Mouse (Mus musculus) cerebellum, adult 2 months (tissue): ENCODE data around the gene Olfr709-ps1. TPM values are rescaled to one million over a fixed set of nuclear protein-coding genes. Genes with fewer than 3 reads are reported as not detected.
"Not testable (repeated sequence)": the region's sequence is repeated elsewhere in the genome, so short reads cannot be mapped to it uniquely, and the experiment has no call there.

ENCODE experiments used
- DNase-seq, 2 experiments: peaks; one replicate each; pipeline ENCODE4 v3.0.0; 2021
- H3K27ac ChIP-seq: fragments of 200-500 bp; 2 replicates; pipeline ENCODE4 v1.5.1; 2012; ENCODE audit warnings: low read length, control low read depth, inconsistent platforms; ENCODE audit not compliant: insufficient read depth
- H3K27me3 ChIP-seq: fragments of 200-500 bp; 2 replicates; pipeline ENCODE4 v1.6.1; 2012; ENCODE audit warnings: inconsistent platforms, mild to moderate bottlenecking, low read length, moderate library complexity; ENCODE audit not compliant: control insufficient read depth, insufficient read depth
- H3K4me1 ChIP-seq: fragments of 200-500 bp; 2 replicates; pipeline ENCODE4 v1.6.1; 2011; ENCODE audit warnings: low read length; ENCODE audit not compliant: control insufficient read depth, insufficient read depth
- H3K4me3 ChIP-seq: fragments of 200-500 bp; replicated peaks from 2 replicates; pipeline ENCODE3; 2011; ENCODE audit warnings: mild to moderate bottlenecking, low read depth, low read length, control low read depth; ENCODE audit not compliant: insufficient read depth
- CTCF ChIP-seq: fragments of 200-500 bp; IDR thresholded peaks from 2 replicates; pipeline ENCODE4 v1.5.1; 2011; ENCODE audit warnings: low read depth, mild to moderate bottlenecking, control low read depth, low read length, moderate library complexity, borderline replicate concordance; ENCODE audit not compliant: insufficient read depth
- POLR2A ChIP-seq: fragments of 200-500 bp; IDR thresholded peaks from 2 replicates; pipeline ENCODE4 v1.6.1; 2011; ENCODE audit warnings: low read length, control low read depth, borderline replicate concordance; ENCODE audit not compliant: insufficient read depth
- whole genome bisulfite sequencing: fragments of 180-500 bp; shearing (Covaris S2); methylation state at CpG from one replicate; pipeline ENCODE4 v1.1.7; 2018; 5-methylcytosine and 5-hydroxymethylcytosine counted together
- polyA plus RNA-seq: library from polyadenylated mRNA; depleted of rRNA; stranded (reverse); fragments of >200 nt; gene quantifications from 2 replicates; pipeline ENCODE4 v1.2.3, GENCODE M21; 2012; rRNA removed

Olfr709-ps1 gene
- not detected in 2 replicates for polyA plus RNA-seq

- no peak for DNase-seq
- Histone ChIP-seq H3K4me1 (no peaks in the 10 kb centered on the region), H3K27ac (no peak within 1 kb of the TSS), H3K4me3 (no peak within 1 kb of the TSS), H3K27me3 (no peaks in the 10 kb centered on the region)
- no peak for TF ChIP-seq CTCF
- TF ChIP-seq POLR2A = no peak
These were observed at the start of gene Olfr709-ps1 for GRCm38 (mm10) chr7:106932119-106932518. Gene Olfr709-ps1 (minus strand): TSS chr7:106932219.

- WGBS = 43% methylated on average over 1 of the region's 1 CpGs
- TF ChIP-seq POLR2A (no peak), CTCF (no peak)
These were observed 43.3 kb upstream of the Olfr709-ps1 start, which contains the start of gene Olfr711 for GRCm38 (mm10) chr7:106975353-106975752. Gene Olfr711 (minus strand): TSS chr7:106975453.

GRCm38 (mm10) chr7:106967503-106967902 is 35.5 kb upstream of the Olfr709-ps1 start:
- DNase-seq, H3K27ac ChIP-seq, H3K4me1 ChIP-seq, H3K27me3 ChIP-seq, H3K4me3 ChIP-seq: not testable (repeated sequence)

More at GRCm38 (mm10) chr7:106975353-106975752, 43.3 kb upstream of the Olfr709-ps1 start, which contains the start of gene Olfr711:
- H3K4me1 ChIP-seq = no peaks in the 10 kb centered on the region
- no peak within 1 kb of the TSS for H3K27ac ChIP-seq
- no peaks in the 10 kb centered on the region for H3K27me3 ChIP-seq
- no peak for DNase-seq
- H3K4me3 ChIP-seq = no peak within 1 kb of the TSS

- no peak for DNase-seq
- WGBS = 83% methylated on average over 1 of the region's 1 CpGs
- Histone ChIP-seq H3K4me3 (no peak within 1 kb of the TSS), H3K27ac (no peak within 1 kb of the TSS), H3K27me3 (no peaks in the 10 kb centered on the region), H3K4me1 (no peaks in the 10 kb centered on the region)
- TF ChIP-seq CTCF (no peak), POLR2A (no peak)
These were observed 31.8 kb upstream of the Olfr709-ps1 start, which contains the start of gene Olfr6 for GRCm38 (mm10) chr7:106963837-106964236. Gene Olfr6 (minus strand): TSS chr7:106963937.

DNA sequence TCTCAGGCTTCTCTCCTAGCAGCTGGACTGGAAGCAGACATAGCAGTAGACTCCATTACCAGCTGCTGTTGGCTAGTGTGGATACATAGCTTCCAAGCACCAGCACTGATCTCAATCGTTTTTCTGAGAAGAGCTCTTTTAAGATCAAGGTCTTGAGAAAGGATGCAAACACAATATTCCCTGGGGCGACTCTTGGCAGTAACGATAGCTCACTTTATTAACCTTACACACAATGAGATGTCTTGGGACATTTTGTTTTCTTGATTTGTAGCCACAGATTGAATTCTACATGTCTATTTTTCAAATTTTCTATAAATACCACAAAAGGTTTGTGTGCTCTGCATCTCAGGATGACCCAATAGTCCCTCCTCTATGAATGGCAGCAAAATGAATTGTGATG is 16.2 kb upstream of the Olfr709-ps1 start, which contains the start of gene Olfr710:
Gene Olfr710, minus strand, starts transcription at position 101 of the 400 bp plus-strand sequence.
- no peak within 1 kb of the TSS for H3K27ac ChIP-seq
- WGBS = 67% methylated on average over 3 of the region's 3 CpGs
- no peaks in the 10 kb centered on the region for H3K4me1 ChIP-seq
- no peak for DNase-seq
- H3K27me3 ChIP-seq = no peaks in the 10 kb centered on the region
- no peak within 1 kb of the TSS for H3K4me3 ChIP-seq
- TF ChIP-seq CTCF (no peak), POLR2A (no peak)

DNA sequence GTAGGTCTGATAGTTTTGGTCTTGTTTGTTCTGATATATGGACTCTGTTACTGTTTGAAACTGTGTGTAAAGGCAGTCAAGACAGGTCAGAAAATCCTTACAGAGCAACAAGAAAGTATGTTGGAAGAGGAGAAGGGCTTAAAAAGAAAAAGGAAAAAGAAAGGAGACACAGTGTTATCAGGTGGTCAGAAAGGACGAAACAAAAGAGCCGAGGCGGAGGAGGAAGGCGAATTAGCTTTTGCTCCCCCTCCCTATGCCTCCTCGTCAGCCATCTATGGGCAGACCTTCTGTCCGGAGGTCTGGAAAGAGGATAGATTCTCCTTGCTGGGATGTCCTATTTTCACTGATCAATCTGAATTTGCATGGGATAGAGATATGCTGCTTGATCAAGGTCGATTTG is 11.1 kb downstream of the Olfr709-ps1 start:
- not testable (repeated sequence) for H3K27ac ChIP-seq, H3K4me3 ChIP-seq, H3K27me3 ChIP-seq, H3K4me1 ChIP-seq, DNase-seq
- 88% methylated on average over 7 of the region's 7 CpGs for WGBS

- WGBS = 59% methylated on average over 2 of the region's 2 CpGs
- Histone ChIP-seq H3K4me1 (no peaks in the 10 kb centered on the region), H3K27ac (no peak within 1 kb of the TSS), H3K4me3 (no peak within 1 kb of the TSS), H3K27me3 (no peaks in the 10 kb centered on the region)
- TF ChIP-seq POLR2A = no peak
- TF ChIP-seq CTCF = no peak
- no peak for DNase-seq
These were observed 24.3 kb downstream of the Olfr709-ps1 start, which contains the start of gene Olfr1532-ps1 for GRCm38 (mm10) chr7:106907676-106908075. Gene Olfr1532-ps1 (plus strand): TSS chr7:106908001.

DNA sequence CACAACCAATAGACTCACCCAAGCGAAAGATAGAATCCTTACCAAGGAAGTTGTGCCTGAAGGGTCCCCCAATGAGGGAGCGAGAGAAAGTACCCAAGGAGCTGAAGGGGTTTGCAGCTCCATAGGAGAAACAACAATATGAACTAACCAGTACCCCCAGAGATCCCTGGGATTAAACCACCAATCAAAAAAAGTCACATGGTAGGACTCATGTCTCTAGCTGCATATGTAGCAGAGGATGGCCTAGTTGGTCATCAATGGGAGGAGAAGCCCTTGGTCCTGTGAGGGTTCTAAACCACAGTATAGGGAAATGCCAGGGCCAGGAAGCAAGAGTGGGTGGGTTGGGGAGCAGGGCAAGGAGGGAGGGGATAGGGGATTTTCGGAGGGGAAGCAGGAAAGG is 30.9 kb downstream of the Olfr709-ps1 start, which contains the start of gene Olfr707:
Gene Olfr707, minus strand, starts transcription at position 101 of the 400 bp plus-strand sequence.
- H3K27me3 ChIP-seq, H3K27ac ChIP-seq, H3K4me3 ChIP-seq, DNase-seq, H3K4me1 ChIP-seq: not testable (repeated sequence)
- 79% methylated on average over 3 of the region's 3 CpGs for WGBS

DNA sequence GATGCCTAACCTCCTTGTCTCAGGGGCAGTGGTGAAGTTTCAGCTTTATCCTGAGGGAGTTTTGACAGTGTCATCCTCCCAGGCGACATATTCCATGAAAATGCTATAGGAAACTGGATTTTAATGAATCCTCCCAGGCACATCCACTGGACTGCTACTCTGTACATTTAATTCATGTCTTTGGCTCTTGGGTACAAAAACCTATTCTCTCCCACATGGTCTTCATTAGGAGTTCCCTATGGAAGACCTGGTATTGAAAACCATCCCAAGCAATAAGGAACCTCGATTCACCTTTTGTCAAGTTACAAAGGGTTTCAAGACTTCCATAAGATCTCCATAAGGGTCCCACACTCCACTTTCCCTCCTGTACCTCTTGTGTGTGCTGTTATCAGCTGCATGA is 44.0 kb downstream of the Olfr709-ps1 start, which contains the start of gene Olfr706:
Gene Olfr706, minus strand, starts transcription at position 101 of the 400 bp plus-strand sequence.
- WGBS = 79% methylated on average over 2 of the region's 2 CpGs
- no peak within 1 kb of the TSS for H3K4me3 ChIP-seq
- no peak for TF ChIP-seq POLR2A

More for the DNA sequence above, 44.0 kb downstream of the Olfr709-ps1 start, which contains the start of gene Olfr706:
- no peaks in the 10 kb centered on the region for H3K4me1 ChIP-seq
- no peak within 1 kb of the TSS for H3K27ac ChIP-seq
- DNase-seq = no peak
- no peaks in the 10 kb centered on the region for H3K27me3 ChIP-seq
